Mouse (Mus musculus) myocyte (in vitro differentiated cells): ENCODE measurements around the gene Nucb2.

Experiments
- CEBPB ChIP-seq: IDR thresholded peaks from 2 replicates; pipeline ENCODE4 v1.6.1; 2011; ENCODE audit warnings: mild to moderate bottlenecking, moderate library complexity; ENCODE audit not compliant: poor library complexity, insufficient read depth, severe bottlenecking
- E2F4 ChIP-seq: IDR thresholded peaks from one replicate; pipeline ENCODE4 v1.6.1; 2011; ENCODE audit warnings: mild to moderate bottlenecking, control low read depth, moderate library complexity; ENCODE audit not compliant: insufficient read depth
- POLR2A ChIP-seq: IDR thresholded peaks from one replicate; pipeline ENCODE4 v1.6.1; 2011; ENCODE audit warnings: low read depth, mild to moderate bottlenecking, control low read depth, moderate library complexity; ENCODE audit not compliant: insufficient read length

DNA sequence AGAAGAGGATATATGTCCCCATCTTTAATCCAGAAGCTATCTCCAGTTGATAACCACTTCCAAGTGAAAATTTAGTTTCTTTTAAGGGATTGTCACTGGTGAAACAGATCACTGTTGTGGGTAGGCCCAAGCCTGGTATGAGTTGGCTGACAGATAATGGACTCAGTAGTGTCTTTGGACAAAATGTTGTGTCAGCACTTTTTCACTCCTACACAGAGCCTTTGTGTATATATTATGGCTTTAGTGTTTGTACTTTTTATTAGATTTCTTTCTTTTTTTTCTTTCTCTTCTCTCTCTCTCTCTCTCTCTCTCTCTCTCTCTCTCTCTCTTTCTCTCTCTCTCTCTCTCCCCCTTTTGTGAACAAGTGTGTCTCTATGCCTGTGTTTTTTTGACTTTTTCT is 52.7 kb downstream of the Nucb2 start:
- TF ChIP-seq POLR2A (no peak), CEBPB (no peak), E2F4 (no peak)
